In the genomic region with DNA sequence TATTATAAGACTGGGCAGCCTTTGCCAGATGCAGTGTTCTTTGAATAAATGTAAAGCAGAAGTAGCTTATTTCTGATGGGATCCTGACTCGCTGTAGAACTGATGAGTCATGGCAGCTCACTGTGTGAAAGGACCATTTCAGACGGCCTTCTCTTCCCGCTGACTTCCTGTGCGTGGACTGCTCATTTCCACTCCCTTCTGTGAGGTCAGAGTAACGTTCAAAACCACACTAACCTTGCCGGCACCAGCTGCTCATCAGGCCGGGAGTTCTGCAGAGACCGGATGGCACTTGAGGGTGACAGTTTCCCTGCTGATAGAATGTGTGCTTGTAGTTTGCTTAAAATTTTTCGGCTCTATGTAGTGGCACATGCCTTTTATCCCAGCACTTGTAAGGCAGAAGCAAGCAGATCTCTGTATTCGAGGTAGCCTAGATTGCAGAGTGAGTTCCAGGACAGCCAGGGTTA, we compare ENCODE assay signal across 9 mouse cellular contexts. TPM values are rescaled to one million over a fixed set of nuclear protein-coding genes. Genes with fewer than 3 reads are reported as not detected.
DNase-seq lines count a peak whose midpoint lies in the region; ATAC-seq and TF ChIP-seq lines count a peak whose summit lies in the region.
"Had no signal": no experiment of that assay in that cellular context is flagged by ENCODE, and none has a peak within 500 bp of the region (broad histone marks: within the 10 kb centered on the region; RNA-seq: fewer than 3 reads in every experiment).

No protein-coding gene starts in this region.

- peaks cover 19% of the 10 kb centered on the region; the same call in 1 of the 2 replicates for H3K36me3 ChIP-seq in E14TG2a.4 (ENCODE audit: insufficient read depth, low read length)
- no peaks in the 10 kb centered on the region for H3K36me3 ChIP-seq in liver, embryonic 11.5 days (ENCODE audit: control insufficient read depth, insufficient read depth, low read length)
- no peaks in the 10 kb centered on the region for H3K36me3 ChIP-seq in forebrain, embryonic 13.5 days (ENCODE audit: poor library complexity, severe bottlenecking)
- H3K36me3 ChIP-seq: neural tube, embryonic 12.5 days had no signal

- TF ChIP-seq CTCF in E14TG2a.4 (conservative IDR thresholded peaks at IDR 0.05; ENCODE audit: low read length), result no peak

- H3K27ac ChIP-seq in liver, embryonic 11.5 days (ENCODE audit: low read depth, low read length), result peak overlapping the region; percentile 72; the same call in 1 of the 2 replicates
- no peak overlapping the region for H3K27ac ChIP-seq in forebrain, embryonic 13.5 days
- H3K27ac ChIP-seq: neural tube, embryonic 12.5 days had no signal

- DNase-seq in cerebellum, postnatal 25 days, result peak; percentile 23 to 29
- DNase-seq in cerebellum, adult 9-10 months, result no peak
- DNase-seq in heart, postnatal 14 days, result peak; percentile 24 to 25
- peak; percentile 60 for DNase-seq in liver, embryonic 11.5 days (ENCODE audit: low spot score)
- DNase-seq in right cerebral cortex, postnatal 25 days, result peak; percentile 19

- H3K4me2 ChIP-seq in liver, embryonic 11.5 days, result peak overlapping the region; percentile 60
- H3K4me2 ChIP-seq in forebrain, embryonic 13.5 days, result no peak overlapping the region
- H3K4me2 ChIP-seq: neural tube, embryonic 12.5 days had no signal

- H3K9me3 ChIP-seq in E14TG2a.4 (ENCODE audit: low read length), result no peaks in the 10 kb centered on the region
- H3K9me3 ChIP-seq in liver, embryonic 11.5 days (ENCODE audit: control insufficient read depth, low read length), result no peaks in the 10 kb centered on the region
- H3K9me3 ChIP-seq in forebrain, embryonic 13.5 days (replicated peaks), result no peaks in the 10 kb centered on the region
- H3K9me3 ChIP-seq: neural tube, embryonic 12.5 days had no signal

- H3K9ac ChIP-seq in liver, embryonic 11.5 days (ENCODE audit: low read depth, low read length), result peak overlapping the region; percentile 17; the same call in 1 of the 2 replicates
- H3K9ac ChIP-seq in forebrain, embryonic 13.5 days, result no peak overlapping the region
- H3K9ac ChIP-seq: neural tube, embryonic 12.5 days had no signal

- ATAC-seq in common myeloid progenitor, adult 5-6 weeks (replicated peaks; ENCODE audit: low read depth, poor library complexity, severe bottlenecking), result peak; percentile 83
- peak; percentile 71 for ATAC-seq in liver, embryonic 11.5 days (replicated peaks; ENCODE audit: low FRiP score)
- ATAC-seq in forebrain, embryonic 13.5 days, result no peak

- WGBS in liver, embryonic 11.5 days, result 32% methylated on average over 10 of the region's 10 CpGs
- 74% methylated on average over 10 of the region's 10 CpGs for WGBS in forebrain, embryonic 13.5 days

- no peaks in the 10 kb centered on the region for H3K27me3 ChIP-seq in E14TG2a.4 (ENCODE audit: insufficient read depth, low read length)
- no peaks in the 10 kb centered on the region for H3K27me3 ChIP-seq in liver, embryonic 11.5 days (replicated peaks; ENCODE audit: control insufficient read depth, insufficient read depth, low read length)
- no peaks in the 10 kb centered on the region for H3K27me3 ChIP-seq in forebrain, embryonic 13.5 days
- H3K27me3 ChIP-seq: neural tube, embryonic 12.5 days had no signal

- peaks cover 90% of the 10 kb centered on the region for H3K4me1 ChIP-seq in E14TG2a.4 (replicated peaks; ENCODE audit: low read depth, low read length)
- peaks cover 21% of the 10 kb centered on the region for H3K4me1 ChIP-seq in liver, embryonic 11.5 days (replicated peaks; ENCODE audit: control insufficient read depth, insufficient read depth, low read length)
- H3K4me1 ChIP-seq in forebrain, embryonic 13.5 days, result no peaks in the 10 kb centered on the region
- H3K4me1 ChIP-seq: neural tube, embryonic 12.5 days had no signal

- H3K4me3 ChIP-seq in E14TG2a.4 (replicated peaks; ENCODE audit: low read length), result peak overlapping the region; percentile 63
- H3K4me3 ChIP-seq in liver, embryonic 11.5 days (ENCODE audit: low read depth, low read length), result peak overlapping the region; percentile 23
- no peak overlapping the region for H3K4me3 ChIP-seq in forebrain, embryonic 13.5 days
- H3K4me3 ChIP-seq: neural tube, embryonic 12.5 days had no signal

- intact Hi-C loops in heart, postnatal 14 days (cut with DNase I), result loop anchor here (5.0 kb wide), 1 partner anchor 100 kb away; a partner anchor contains a TSS

RNA-seq across cellular contexts. Expression of a gene that starts 26.2 kb away (rescaled TPM):
- 59.5 and 75.8 TPM in 2 replicates for total RNA-seq in common myeloid progenitor, adult 5-6 weeks (2017)
- total RNA-seq in heart, postnatal 14 days (2021), result 10 to 100 TPM; 25.7 to 27.0 TPM
- polyA plus RNA-seq in liver, embryonic 11.5 days (2014; fragmentation: Nextera tagmentation; extraction: Ambion mirVana), result 63.0 and 67.2 TPM in 2 replicates
- polyA plus RNA-seq in forebrain, embryonic 13.5 days (2015; fragmentation: Nextera tagmentation; extraction: Ambion mirVana), result 28.7 and 30.6 TPM in 2 replicates
